Mouse (Mus musculus) megakaryocyte progenitor cell, adult 5-6 weeks (primary cell): ENCODE data around the gene Sc5d. TPM values are rescaled to one million over a fixed set of nuclear protein-coding genes. Genes with fewer than 3 reads are reported as not detected.

ENCODE experiments used
- total RNA-seq, 2 experiments: library from RNA; stranded (forward) in 1 of 2; stranded (reverse) in 1 of 2; fragments of 157-497, 149-512 nt in 1 of 2; fragments of 200-1000 nt in 1 of 2; gene quantifications; 2 replicates each; pipeline versions ENCODE4 v1.2.3 to v1.2.4; 2015 to 2017

Gene Sc5d
- total RNA-seq, 2 experiments from 2014 or later: 26.5 to 31.1 TPM

Other genes with a start within 250 kb of the Sc5d start
- gene Sorl1, start 140.0 kb downstream of the Sc5d start, total RNA-seq (2015): 26.8 and 29.4 TPM in 2 replicates
- gene Sorl1, start 140.0 kb downstream of the Sc5d start, total RNA-seq (2017): 23.9 and 29.4 TPM in 2 replicates
- not detected in 2 replicates for gene Tecta, start 135.7 kb upstream of the Sc5d start, total RNA-seq (2015)
- gene Tecta, start 135.7 kb upstream of the Sc5d start, total RNA-seq (2017): not detected in 2 replicates
- gene Tbcel, start 243.6 kb upstream of the Sc5d start, total RNA-seq (2015): 10.6 and 11.2 TPM in 2 replicates
- 10.9 and 12.2 TPM in 2 replicates for gene Tbcel, start 243.6 kb upstream of the Sc5d start, total RNA-seq (2017)